Mouse (Mus musculus): Measurements from ENCODE around the gene Olfr1020.

Olfr1020 gene

DNA sequence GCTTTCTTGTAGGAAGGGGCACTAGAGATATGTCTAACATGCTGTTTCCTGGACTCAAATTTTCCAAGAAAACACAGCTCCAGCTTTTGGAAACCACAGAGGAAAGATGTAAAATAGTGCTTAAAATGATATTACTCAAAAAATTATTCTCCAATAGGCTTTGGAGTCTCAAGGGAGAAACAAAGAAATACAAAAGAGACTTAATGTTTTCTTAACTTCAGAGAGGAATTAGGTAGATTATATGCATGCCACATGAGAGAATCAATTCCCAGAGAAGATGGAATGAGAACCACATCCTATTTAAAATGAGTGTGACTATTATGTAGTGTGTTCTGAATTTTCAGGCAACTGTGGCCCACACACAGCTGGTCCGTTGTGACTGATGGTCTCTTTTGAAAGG is at the start of gene Olfr1020:
Gene Olfr1020 (plus strand): TSS at position 301 of the 400 bp plus-strand sequence.
- Histone ChIP-seq H3K9me3 (ENCODE audit: low read length) (no peaks in the 10 kb centered on the region), H3K27me3 (ENCODE audit: insufficient read depth, low read length) (no peaks in the 10 kb centered on the region)

DNA sequence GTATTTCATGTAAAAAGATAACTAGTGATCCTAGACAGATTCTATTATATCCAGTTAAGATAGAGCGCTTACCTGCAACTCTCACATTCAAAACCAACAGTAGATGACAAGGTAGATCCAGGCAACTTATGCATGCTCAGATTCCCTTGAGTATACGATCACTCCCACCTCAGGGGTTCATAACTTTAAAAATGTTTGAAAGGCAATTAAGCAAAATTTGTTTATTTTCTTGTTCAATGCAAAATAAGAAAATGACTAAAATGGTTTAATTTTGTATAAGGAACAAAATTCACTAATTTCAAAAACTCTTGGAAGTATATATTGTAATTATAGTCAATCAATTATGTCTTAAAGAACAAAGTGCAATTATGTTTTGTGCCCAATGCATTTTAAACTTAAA is 44.4 kb upstream of the Olfr1020 start, which contains the start of gene Olfr1016:
Gene Olfr1016 (minus strand): TSS at position 101 of the 400 bp plus-strand sequence.
- Histone ChIP-seq H3K4me3 (replicated peaks; ENCODE audit: low read length) (no peak within 1 kb of the TSS), H3K4me1 (replicated peaks; ENCODE audit: low read depth, low read length) (no peaks in the 10 kb centered on the region), H3K36me3 (ENCODE audit: insufficient read depth, low read length) (no peaks in the 10 kb centered on the region), H3K27me3 (ENCODE audit: insufficient read depth, low read length) (no peaks in the 10 kb centered on the region), H3K9me3 (ENCODE audit: low read length) (no peaks in the 10 kb centered on the region)
- TF ChIP-seq NANOG (IDR thresholded peaks at IDR 0.05; ENCODE audit: borderline replicate concordance, low read length) (no peak), POU5F1 (IDR thresholded peaks at IDR 0.05; ENCODE audit: borderline replicate concordance, low read length) (no peak), CTCF (conservative IDR thresholded peaks at IDR 0.05; ENCODE audit: low read length) (no peak)

More for the DNA sequence above, at the start of gene Olfr1020:
- Histone ChIP-seq H3K36me3 (ENCODE audit: insufficient read depth, low read length) (no peaks in the 10 kb centered on the region), H3K4me1 (replicated peaks; ENCODE audit: low read depth, low read length) (no peaks in the 10 kb centered on the region), H3K4me3 (replicated peaks; ENCODE audit: low read length) (no peak within 1 kb of the TSS)
- no peak for TF ChIP-seq POU5F1 (IDR thresholded peaks at IDR 0.05; ENCODE audit: borderline replicate concordance, low read length)
- no peak for TF ChIP-seq CTCF (conservative IDR thresholded peaks at IDR 0.05; ENCODE audit: low read length)
- no peak for TF ChIP-seq NANOG (IDR thresholded peaks at IDR 0.05; ENCODE audit: borderline replicate concordance, low read length)

DNA sequence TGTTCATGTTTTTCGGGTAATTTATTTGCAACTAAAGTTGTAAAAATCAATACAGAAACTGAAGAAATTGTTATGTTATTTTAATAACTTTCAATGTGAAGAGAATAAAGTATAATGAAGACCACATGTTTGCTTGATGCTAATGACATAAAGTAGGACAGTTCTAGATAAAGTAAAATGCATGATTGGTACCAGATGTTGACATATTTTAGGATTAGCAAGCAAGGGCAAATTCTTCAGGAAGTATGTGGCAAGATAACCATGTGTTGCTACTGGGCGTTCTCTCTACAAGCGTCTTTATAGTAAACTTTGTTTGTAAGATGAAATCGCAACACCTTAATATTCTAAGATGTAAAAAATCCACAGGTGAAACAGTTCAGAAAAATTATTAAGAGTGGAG is 42.3 kb upstream of the Olfr1020 start:
- H3K36me3 ChIP-seq (ENCODE audit: insufficient read depth, low read length) = no peaks in the 10 kb centered on the region
- no peaks in the 10 kb centered on the region for H3K9me3 ChIP-seq (ENCODE audit: low read length)
- no peaks in the 10 kb centered on the region for H3K4me1 ChIP-seq (replicated peaks; ENCODE audit: low read depth, low read length)

DNA sequence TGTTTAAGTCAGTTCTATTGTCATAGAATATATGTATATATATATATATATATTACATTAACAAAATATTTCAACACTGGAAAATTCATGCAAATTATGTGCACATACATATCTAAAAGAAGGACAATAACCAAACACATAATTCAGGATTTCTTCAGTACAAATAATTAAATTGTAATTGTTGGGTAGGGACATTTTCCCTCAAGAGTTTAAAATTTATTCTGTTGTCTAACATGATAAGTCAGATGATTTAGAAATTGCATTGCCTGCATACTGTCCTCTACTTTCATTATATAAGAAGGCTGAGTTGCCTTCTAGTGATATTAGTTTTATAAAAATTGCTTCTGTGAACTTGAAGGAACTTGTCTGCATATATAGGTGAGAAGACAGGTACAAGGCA is 28.7 kb upstream of the Olfr1020 start, which contains the start of gene Olfr1018:
Gene Olfr1018 (plus strand): TSS at position 301 of the 400 bp plus-strand sequence.
- no peaks in the 10 kb centered on the region for H3K9me3 ChIP-seq (ENCODE audit: low read length)
- H3K4me3 ChIP-seq (replicated peaks; ENCODE audit: low read length) = no peak within 1 kb of the TSS
- no peaks in the 10 kb centered on the region for H3K4me1 ChIP-seq (replicated peaks; ENCODE audit: low read depth, low read length)
- TF ChIP-seq NANOG (IDR thresholded peaks at IDR 0.05; ENCODE audit: borderline replicate concordance, low read length) (no peak), CTCF (conservative IDR thresholded peaks at IDR 0.05; ENCODE audit: low read length) (no peak), POU5F1 (IDR thresholded peaks at IDR 0.05; ENCODE audit: borderline replicate concordance, low read length) (no peak)
- H3K36me3 ChIP-seq (ENCODE audit: insufficient read depth, low read length) = no peaks in the 10 kb centered on the region
- no peaks in the 10 kb centered on the region for H3K27me3 ChIP-seq (ENCODE audit: insufficient read depth, low read length)

More for the DNA sequence above, 42.3 kb upstream of the Olfr1020 start:
- H3K27me3 ChIP-seq (ENCODE audit: insufficient read depth, low read length) = no peaks in the 10 kb centered on the region
- no peak overlapping the region for H3K4me3 ChIP-seq (replicated peaks; ENCODE audit: low read length)
- TF ChIP-seq POU5F1 (IDR thresholded peaks at IDR 0.05; ENCODE audit: borderline replicate concordance, low read length) (no peak), NANOG (IDR thresholded peaks at IDR 0.05; ENCODE audit: borderline replicate concordance, low read length) (no peak), CTCF (conservative IDR thresholded peaks at IDR 0.05; ENCODE audit: low read length) (no peak)

DNA sequence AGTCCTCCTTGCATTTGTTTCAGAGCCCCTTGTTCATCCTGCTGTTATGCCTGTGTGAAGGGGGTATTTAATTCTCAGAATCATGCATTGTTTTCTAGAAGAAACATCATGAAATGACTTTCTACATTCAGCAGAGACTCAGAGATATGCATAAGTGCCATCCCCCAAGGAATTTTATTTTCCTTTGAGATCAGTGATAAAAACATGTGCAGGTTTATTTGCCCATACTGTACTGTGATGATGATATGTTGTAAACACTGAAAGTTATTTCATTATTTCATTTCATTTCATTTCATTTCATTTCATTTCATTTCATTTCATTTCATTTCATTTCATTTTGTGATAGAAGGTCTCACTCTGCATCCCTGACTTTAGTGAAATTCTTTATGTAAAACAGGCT is 1.4 kb upstream of the Olfr1020 start, which contains the start of gene Olfr1019:
Gene Olfr1019 (minus strand): TSS at position 101 of the 400 bp plus-strand sequence.
- Histone ChIP-seq H3K36me3 (ENCODE audit: insufficient read depth, low read length) (no peaks in the 10 kb centered on the region), H3K4me1 (replicated peaks; ENCODE audit: low read depth, low read length) (no peaks in the 10 kb centered on the region), H3K4me3 (replicated peaks; ENCODE audit: low read length) (no peak within 1 kb of the TSS), H3K27me3 (ENCODE audit: insufficient read depth, low read length) (no peaks in the 10 kb centered on the region), H3K9me3 (ENCODE audit: low read length) (no peaks in the 10 kb centered on the region)
- TF ChIP-seq POU5F1 (IDR thresholded peaks at IDR 0.05; ENCODE audit: borderline replicate concordance, low read length) (no peak), CTCF (conservative IDR thresholded peaks at IDR 0.05; ENCODE audit: low read length) (no peak), NANOG (IDR thresholded peaks at IDR 0.05; ENCODE audit: borderline replicate concordance, low read length) (no peak)

DNA sequence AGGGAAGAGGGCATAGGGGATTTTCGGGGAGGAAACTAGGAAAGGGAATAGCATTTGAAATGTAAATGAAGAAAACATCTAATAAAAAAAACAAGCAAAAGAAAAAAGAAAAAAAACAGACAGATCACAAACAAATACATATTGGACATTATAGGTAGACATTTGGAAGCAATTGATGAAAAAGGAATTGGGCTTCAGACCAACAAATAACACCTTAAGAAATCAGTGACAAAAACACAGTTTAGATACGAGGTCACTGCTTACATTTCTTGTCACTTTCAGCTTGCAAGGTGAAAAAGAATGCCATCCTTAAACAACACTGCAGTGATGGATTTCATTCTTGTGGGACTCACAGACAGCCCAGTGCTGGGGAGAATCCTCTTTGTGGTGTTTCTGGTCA is 21.5 kb downstream of the Olfr1020 start, which contains the start of gene Olfr1022:
Gene Olfr1022 (plus strand): TSS at position 301 of the 400 bp plus-strand sequence.
- Histone ChIP-seq H3K4me1 (replicated peaks; ENCODE audit: low read depth, low read length) (no peaks in the 10 kb centered on the region), H3K27me3 (ENCODE audit: insufficient read depth, low read length) (no peaks in the 10 kb centered on the region), H3K4me3 (replicated peaks; ENCODE audit: low read length) (no peak within 1 kb of the TSS), H3K36me3 (ENCODE audit: insufficient read depth, low read length) (no peaks in the 10 kb centered on the region), H3K9me3 (ENCODE audit: low read length) (no peaks in the 10 kb centered on the region)
- TF ChIP-seq NANOG (IDR thresholded peaks at IDR 0.05; ENCODE audit: borderline replicate concordance, low read length) (no peak), POU5F1 (IDR thresholded peaks at IDR 0.05; ENCODE audit: borderline replicate concordance, low read length) (no peak), CTCF (conservative IDR thresholded peaks at IDR 0.05; ENCODE audit: low read length) (no peak)

DNA sequence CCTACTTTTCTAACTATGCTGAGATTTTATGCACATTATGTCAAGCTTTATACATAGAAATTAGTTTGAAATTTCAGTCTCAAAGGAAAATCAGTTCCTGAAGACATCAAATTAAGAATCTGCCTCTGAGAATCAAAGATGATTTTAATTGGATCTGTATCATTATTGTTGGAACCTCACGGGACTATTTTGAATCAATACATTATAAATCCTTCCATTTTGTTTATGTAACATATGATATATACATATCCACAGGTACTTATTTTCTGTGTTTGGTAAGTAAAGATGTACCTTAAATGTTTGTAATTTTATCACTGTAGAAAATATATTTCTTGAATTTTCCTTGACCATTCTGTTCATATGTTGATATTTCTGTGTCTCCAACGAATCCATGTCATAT is 38.5 kb downstream of the Olfr1020 start, which contains the start of gene Olfr1023:
Gene Olfr1023 (plus strand): TSS at position 301 of the 400 bp plus-strand sequence.
- Histone ChIP-seq H3K36me3 (ENCODE audit: insufficient read depth, low read length) (no peaks in the 10 kb centered on the region), H3K27me3 (ENCODE audit: insufficient read depth, low read length) (no peaks in the 10 kb centered on the region), H3K4me3 (replicated peaks; ENCODE audit: low read length) (no peak within 1 kb of the TSS), H3K4me1 (replicated peaks; ENCODE audit: low read depth, low read length) (no peaks in the 10 kb centered on the region), H3K9me3 (ENCODE audit: low read length) (no peaks in the 10 kb centered on the region)
- no peak for TF ChIP-seq POU5F1 (IDR thresholded peaks at IDR 0.05; ENCODE audit: borderline replicate concordance, low read length)
- no peak for TF ChIP-seq CTCF (conservative IDR thresholded peaks at IDR 0.05; ENCODE audit: low read length)
- TF ChIP-seq NANOG (IDR thresholded peaks at IDR 0.05; ENCODE audit: borderline replicate concordance, low read length) = no peak

All from E14TG2a.4 (cell line).